Mouse (Mus musculus) testis, adult 2 months (tissue): Measurements from ENCODE around the gene Ccnc.

Experiments used
- CTCF ChIP-seq: fragments of 200-500 bp; IDR thresholded peaks from 2 replicates; pipeline ENCODE4 v1.5.1; 2012; ENCODE audit warnings: low read depth, mild to moderate bottlenecking, inconsistent platforms, low read length, moderate library complexity; ENCODE audit not compliant: control insufficient read depth, insufficient read depth, insufficient replicate concordance
- POLR2A ChIP-seq: fragments of 200-500 bp; IDR thresholded peaks from 2 replicates; pipeline ENCODE4 v1.6.1; 2012; ENCODE audit warnings: low read depth, mild to moderate bottlenecking, inconsistent platforms, low read length, moderate library complexity; ENCODE audit not compliant: control insufficient read depth

GRCm38 (mm10) chr4:21727615-21728165 lies at the start of gene Ccnc:
- TF ChIP-seq CTCF (0 out of 2 replicates have a peak, but pooled peaks have one; percentile 14), POLR2A (peak; percentile 98)
